Mouse (Mus musculus) cerebellum, adult 9-10 months (tissue): ENCODE measurements around the gene Mpzl2.

ENCODE experiments used
- DNase-seq: peaks from one replicate; pipeline ENCODE4 v3.0.0; 2022

Gene Mpzl2

GRCm38 (mm10) chr9:45088040-45088439 lies 48.4 kb downstream of the Mpzl2 start:
- DNase-seq, result no peak

- no peak for DNase-seq
These were observed 51.2 kb downstream of the Mpzl2 start for GRCm38 (mm10) chr9:45090811-45091210.

- no peak for DNase-seq
These were observed 53.0 kb downstream of the Mpzl2 start for GRCm38 (mm10) chr9:45092641-45093040.

- no peak for DNase-seq
These were observed 55.7 kb downstream of the Mpzl2 start for GRCm38 (mm10) chr9:45095149-45095937.

GRCm38 (mm10) chr9:45097877-45098276 lies 58.3 kb downstream of the Mpzl2 start:
- no peak for DNase-seq

- DNase-seq, result no peak
These were observed 58.8 kb downstream of the Mpzl2 start for GRCm38 (mm10) chr9:45098426-45098825.

- DNase-seq, result no peak
These were observed 62.9 kb downstream of the Mpzl2 start for GRCm38 (mm10) chr9:45102528-45102927.

- DNase-seq, result no peak
These were observed 63.8 kb downstream of the Mpzl2 start for GRCm38 (mm10) chr9:45103211-45103979.
